8 mouse cellular contexts compared by ENCODE assay signal in the genomic region with DNA sequence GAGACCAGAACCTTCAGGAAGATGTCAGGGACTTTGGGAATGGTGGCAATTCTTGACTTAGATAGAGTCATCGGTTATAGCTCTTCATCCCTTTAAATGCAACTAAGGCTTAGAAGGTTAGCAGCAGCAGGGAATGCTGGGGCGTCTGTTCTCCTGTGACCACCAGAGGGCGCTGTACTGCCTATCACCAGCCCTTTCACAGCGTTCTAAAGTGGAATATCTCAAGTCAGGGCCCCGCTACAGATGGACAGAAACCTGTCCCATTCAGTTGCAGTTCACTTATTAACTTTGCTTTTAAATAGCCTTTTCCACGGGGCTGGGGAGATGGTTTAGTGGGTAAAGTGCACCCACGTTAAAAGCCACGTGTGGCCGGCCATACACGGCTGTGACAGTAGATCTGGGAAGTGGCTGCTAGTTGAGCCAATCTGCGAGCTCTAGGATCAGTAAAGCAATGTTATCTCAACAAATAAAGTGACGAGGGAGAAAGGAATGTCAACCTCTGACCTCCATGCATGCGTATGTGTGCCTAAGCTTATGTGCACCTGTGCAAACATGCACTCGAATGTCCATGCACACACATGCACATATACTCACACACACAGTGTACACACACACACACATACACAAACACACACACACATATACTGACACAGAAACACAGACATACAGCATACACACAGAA.
DNase-seq lines count a peak whose midpoint lies in the region; ATAC-seq and TF ChIP-seq lines count a peak whose summit lies in the region.

No protein-coding gene starts in this region.

- peak; percentile 70 for DNase-seq in kidney, adult 18-20 months
- DNase-seq in adrenal gland, postnatal 4 days (ENCODE audit: low spot score in 2 of 2), result peak; percentile 27 to 37
- peak; percentile 56 for DNase-seq in embryonic facial prominence, embryonic 14.5 days (ENCODE audit: low spot score)
- DNase-seq in left cerebral cortex, postnatal 4 days, result peak; percentile 74

- peak; percentile 87 for TF ChIP-seq CTCF in intestine, postnatal 0 days (IDR thresholded peaks at IDR 0.05; ENCODE audit: low read depth)
- peak; percentile 91 for TF ChIP-seq CTCF in testis, adult 2 months (IDR thresholded peaks at IDR 0.05; ENCODE audit: control insufficient read depth, insufficient read depth, insufficient replicate concordance, low read depth, low read length)

- no peak overlapping the region for H3K9ac ChIP-seq in kidney, embryonic 16.5 days (replicated peaks; ENCODE audit: low read length)
- H3K9ac ChIP-seq in embryonic facial prominence, embryonic 14.5 days (ENCODE audit: low read depth, low read length), result no peak overlapping the region
- no peak overlapping the region for H3K9ac ChIP-seq in intestine, postnatal 0 days (ENCODE audit: low read depth, low read length)
- H3K9ac ChIP-seq in neural tube, embryonic 13.5 days, result no peak overlapping the region

- 43% methylated on average over 14 of the region's 14 CpGs for WGBS in kidney, embryonic 16.5 days
- WGBS in embryonic facial prominence, embryonic 14.5 days, result 48% methylated on average over 14 of the region's 14 CpGs
- 25% methylated on average over 14 of the region's 14 CpGs for WGBS in intestine, postnatal 0 days
- 51% methylated on average over 14 of the region's 14 CpGs for WGBS in neural tube, embryonic 13.5 days

- H3K36me3 ChIP-seq in kidney, embryonic 16.5 days (ENCODE audit: insufficient read depth, low read length), result no peaks in the 10 kb centered on the region
- H3K36me3 ChIP-seq in embryonic facial prominence, embryonic 14.5 days (ENCODE audit: control insufficient read depth, insufficient read depth, low read length), result no peaks in the 10 kb centered on the region
- no peaks in the 10 kb centered on the region for H3K36me3 ChIP-seq in intestine, postnatal 0 days (ENCODE audit: control insufficient read depth, insufficient read depth)
- no peaks in the 10 kb centered on the region; the same call in 1 of the 2 replicates for H3K36me3 ChIP-seq in neural tube, embryonic 13.5 days
- no peaks in the 10 kb centered on the region for H3K36me3 ChIP-seq in testis, adult 2 months (ENCODE audit: control insufficient read depth, insufficient read depth, low read length)

- H3K27ac ChIP-seq in kidney, embryonic 16.5 days (ENCODE audit: low read length), result no peak overlapping the region
- no peak overlapping the region for H3K27ac ChIP-seq in embryonic facial prominence, embryonic 14.5 days (replicated peaks; ENCODE audit: low read depth, low read length)
- H3K27ac ChIP-seq in intestine, postnatal 0 days (ENCODE audit: low read depth, low read length), result no peak overlapping the region
- no peak overlapping the region for H3K27ac ChIP-seq in neural tube, embryonic 13.5 days (replicated peaks)
- H3K27ac ChIP-seq in testis, adult 2 months (ENCODE audit: control insufficient read depth, insufficient read depth, low read depth, low read length), result no peak overlapping the region

- no peak for TF ChIP-seq POLR2A in testis, adult 2 months (IDR thresholded peaks at IDR 0.05; ENCODE audit: control insufficient read depth, low read depth, low read length)

- no peak overlapping the region for H3K4me2 ChIP-seq in kidney, embryonic 16.5 days (replicated peaks; ENCODE audit: low read depth, low read length)
- no peak overlapping the region for H3K4me2 ChIP-seq in embryonic facial prominence, embryonic 14.5 days (ENCODE audit: low read depth, low read length)
- 0 out of 2 replicates have a peak overlapping the region, but pooled peaks have one; percentile 18 for H3K4me2 ChIP-seq in intestine, postnatal 0 days (replicated peaks; ENCODE audit: low read depth)
- no peak overlapping the region for H3K4me2 ChIP-seq in neural tube, embryonic 13.5 days

- H3K4me3 ChIP-seq in kidney, embryonic 16.5 days (ENCODE audit: low read length), result no peak overlapping the region
- H3K4me3 ChIP-seq in embryonic facial prominence, embryonic 14.5 days (ENCODE audit: low read depth, low read length), result no peak overlapping the region
- H3K4me3 ChIP-seq in intestine, postnatal 0 days (ENCODE audit: low read depth, low read length), result no peak overlapping the region
- H3K4me3 ChIP-seq in neural tube, embryonic 13.5 days, result no peak overlapping the region
- H3K4me3 ChIP-seq in testis, adult 2 months (ENCODE audit: control insufficient read depth, low read depth, low read length), result no peak overlapping the region

- no peak for ATAC-seq in kidney, embryonic 16.5 days (ENCODE audit: low FRiP score, low TSS enrichment)
- ATAC-seq in embryonic facial prominence, embryonic 14.5 days (ENCODE audit: low read depth), result no peak
- ATAC-seq in intestine, postnatal 0 days, result peak; percentile 61
- ATAC-seq in neural tube, embryonic 13.5 days (ENCODE audit: low read depth), result peak; percentile 65

- H3K4me1 ChIP-seq in kidney, embryonic 16.5 days (ENCODE audit: insufficient read depth, low read length), result 0 out of 2 replicates have a peak, but pooled peaks cover 3% of the 10 kb centered on the region
- no peaks in the 10 kb centered on the region for H3K4me1 ChIP-seq in embryonic facial prominence, embryonic 14.5 days (ENCODE audit: control insufficient read depth, insufficient read depth, low read length)
- H3K4me1 ChIP-seq in intestine, postnatal 0 days (replicated peaks; ENCODE audit: control insufficient read depth, insufficient read depth, low read length), result no peaks in the 10 kb centered on the region
- peaks cover 3% of the 10 kb centered on the region for H3K4me1 ChIP-seq in neural tube, embryonic 13.5 days (replicated peaks)
- peaks cover 4% of the 10 kb centered on the region; the same call in 1 of the 2 replicates for H3K4me1 ChIP-seq in testis, adult 2 months (ENCODE audit: control insufficient read depth, insufficient read depth, low read length)

- H3K9me3 ChIP-seq in kidney, embryonic 16.5 days (ENCODE audit: low read length), result no peaks in the 10 kb centered on the region
- H3K9me3 ChIP-seq in embryonic facial prominence, embryonic 14.5 days (ENCODE audit: control insufficient read depth, low read length), result no peaks in the 10 kb centered on the region
- H3K9me3 ChIP-seq in intestine, postnatal 0 days (ENCODE audit: control insufficient read depth), result no peaks in the 10 kb centered on the region
- no peaks in the 10 kb centered on the region for H3K9me3 ChIP-seq in neural tube, embryonic 13.5 days

- no peaks in the 10 kb centered on the region for H3K27me3 ChIP-seq in kidney, embryonic 16.5 days (ENCODE audit: insufficient read depth, low read length)
- no peaks in the 10 kb centered on the region for H3K27me3 ChIP-seq in embryonic facial prominence, embryonic 14.5 days (replicated peaks; ENCODE audit: control insufficient read depth, insufficient read depth, low read length)
- no peaks in the 10 kb centered on the region for H3K27me3 ChIP-seq in intestine, postnatal 0 days (replicated peaks; ENCODE audit: control insufficient read depth, insufficient read depth, low read length)
- no peaks in the 10 kb centered on the region for H3K27me3 ChIP-seq in neural tube, embryonic 13.5 days
- H3K27me3 ChIP-seq in testis, adult 2 months (ENCODE audit: control insufficient read depth, insufficient read depth, low read length), result no peaks in the 10 kb centered on the region

- intact Hi-C loops in left cerebral cortex, postnatal 4 days (cut with DNase I), result no loop called here

Comparison
In these comparisons a context has a peak if more than half of its experiments do, and no peak if none do; other contexts are left out.
1. ATAC-seq: peak in intestine, postnatal 0 days (single experiment) and neural tube, embryonic 13.5 days (single experiment); none in kidney, embryonic 16.5 days (single experiment) and embryonic facial prominence, embryonic 14.5 days (single experiment).
2. Peak in every context shown above with its lines, with median percentiles within 50 percentile points of each other: DNase-seq.